Mouse (Mus musculus) kidney, postnatal 4 days (tissue): ENCODE measurements around the gene Stx3.

Source experiments
- DNase-seq, 2 experiments: peaks; one replicate each; pipeline ENCODE4 v3.0.0; 2021; ENCODE audit warnings: mixed read lengths in 2 of 2

The Stx3 gene

DNA sequence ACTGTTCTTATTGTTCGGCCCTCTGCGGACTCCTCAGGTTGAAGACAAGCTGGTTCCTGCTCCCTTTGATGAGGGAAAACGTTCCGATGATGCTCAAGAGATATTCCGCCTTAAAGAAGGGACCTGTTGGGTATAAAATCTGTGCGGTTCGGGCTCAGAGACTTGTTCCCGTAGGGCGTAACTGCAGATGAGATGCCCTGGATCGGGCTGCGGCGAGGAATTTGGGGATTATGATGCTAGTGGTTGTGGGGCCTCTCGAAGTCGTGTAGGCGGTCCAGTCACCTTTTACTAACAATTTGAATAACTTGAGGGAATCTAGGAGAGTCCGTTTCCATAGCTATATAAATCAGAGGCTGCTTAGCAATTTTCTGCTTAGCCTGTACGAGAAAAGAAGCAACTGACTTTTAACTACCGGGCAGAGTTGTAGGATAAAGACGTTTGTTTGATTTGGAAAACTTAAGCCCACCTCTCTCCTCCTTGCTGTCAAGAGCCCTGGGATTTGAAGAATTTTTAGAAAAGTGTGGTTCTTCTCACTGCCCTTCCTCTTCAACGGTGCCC is at the start of gene Stx3:
Gene Stx3 (minus strand): TSS at position 261 of the 558 bp plus-strand sequence.
- no peak for DNase-seq

DNA sequence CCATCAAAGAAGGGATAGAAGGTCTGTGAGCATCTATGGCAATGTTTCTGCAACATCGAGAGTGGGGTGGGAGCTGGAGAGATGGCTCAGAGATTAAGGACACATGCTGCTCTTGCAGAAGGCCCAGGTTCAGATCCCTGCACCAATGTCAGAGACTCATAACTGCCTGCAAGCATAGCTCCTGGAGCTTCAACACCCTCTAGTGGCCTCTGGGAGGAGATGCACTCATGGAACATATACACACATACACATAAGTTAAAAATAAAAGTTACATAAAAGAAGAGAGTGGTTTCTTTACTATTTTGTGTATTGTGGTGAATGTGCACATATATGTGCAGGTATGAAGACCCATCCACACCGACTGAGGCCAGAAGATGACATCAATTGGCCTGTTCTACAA is 48.6 kb upstream of the Stx3 start:
- no peak for DNase-seq

DNA sequence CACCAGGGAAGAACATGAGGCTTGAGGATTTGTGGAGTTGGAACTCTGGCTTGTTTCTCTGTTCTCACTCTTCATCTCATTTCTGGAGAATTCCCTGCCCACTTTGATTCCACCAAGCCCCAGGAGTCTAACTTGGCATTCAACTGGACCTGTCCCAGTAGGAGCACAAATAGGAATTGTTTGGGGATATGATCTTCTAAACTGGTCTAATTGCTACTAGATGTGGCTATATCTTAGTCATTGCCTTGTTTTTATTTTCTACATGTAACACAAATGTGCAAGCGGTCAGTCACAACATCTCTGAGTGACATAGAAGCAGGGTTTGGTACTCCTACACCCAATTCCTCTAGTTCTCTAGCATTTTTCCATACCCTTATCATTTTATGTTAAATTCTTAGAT is 41.8 kb upstream of the Stx3 start, which contains the start of gene Olfr1418:
Gene Olfr1418 (minus strand): TSS at position 101 of the 400 bp plus-strand sequence.
- DNase-seq = no peak

DNA sequence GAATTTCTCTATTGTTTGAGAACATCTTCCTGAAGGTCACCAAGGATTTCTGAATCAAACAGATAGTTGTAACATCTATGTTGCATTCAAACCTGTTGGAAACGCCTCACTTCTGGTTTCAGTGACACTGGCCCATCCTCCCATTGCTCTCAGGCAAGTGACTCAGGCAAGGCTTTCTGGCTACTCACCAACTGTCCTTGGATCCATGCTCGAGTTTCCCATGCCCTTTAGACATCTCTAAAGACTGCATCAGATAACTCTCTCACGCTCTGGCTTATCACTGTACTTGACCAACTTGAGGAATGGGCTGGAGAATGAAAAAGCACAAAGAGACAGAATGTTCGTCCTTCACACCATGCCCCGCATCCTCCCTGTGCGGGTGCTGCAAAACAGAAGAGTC is 37.3 kb upstream of the Stx3 start:
- no peak for DNase-seq

DNA sequence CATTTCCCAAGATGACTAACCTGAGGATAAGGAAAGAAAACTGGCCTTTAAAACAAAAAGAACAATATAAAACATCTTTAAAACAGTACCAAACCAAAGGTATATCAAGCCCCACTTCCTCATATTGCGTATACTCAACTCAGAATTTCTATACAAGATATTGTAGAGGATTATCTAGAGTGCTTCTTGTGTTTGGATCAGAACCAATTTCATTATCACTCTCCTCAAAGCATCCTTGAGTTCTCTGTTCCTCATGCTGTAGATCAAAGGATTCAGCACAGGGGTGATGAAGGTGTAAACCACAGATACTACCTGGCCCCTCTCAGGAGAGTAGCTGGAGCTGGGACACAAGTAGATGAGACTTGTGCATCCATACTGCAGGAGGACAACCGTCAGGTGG is 35.6 kb upstream of the Stx3 start:
- no peak for DNase-seq

DNA sequence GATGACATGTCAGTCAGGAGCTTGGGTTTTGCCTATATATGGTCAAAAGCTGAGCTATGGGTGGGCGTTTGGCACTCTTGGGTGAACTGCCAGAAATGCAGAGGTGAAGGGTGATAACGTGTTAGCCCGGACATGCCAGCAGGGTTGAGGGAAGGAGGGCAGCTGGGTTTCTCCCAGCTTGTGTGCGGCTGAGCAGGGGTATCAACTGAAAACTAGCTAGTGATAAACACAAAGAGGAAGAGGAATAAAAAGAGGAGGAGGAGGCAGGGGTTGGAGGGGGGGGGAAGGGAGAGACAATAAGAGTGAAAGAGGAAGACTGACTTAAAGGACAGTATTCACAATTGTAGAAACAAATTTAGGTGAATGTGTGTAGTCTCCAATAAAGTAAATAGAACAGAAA is 33.4 kb upstream of the Stx3 start:
- no peak for DNase-seq

DNA sequence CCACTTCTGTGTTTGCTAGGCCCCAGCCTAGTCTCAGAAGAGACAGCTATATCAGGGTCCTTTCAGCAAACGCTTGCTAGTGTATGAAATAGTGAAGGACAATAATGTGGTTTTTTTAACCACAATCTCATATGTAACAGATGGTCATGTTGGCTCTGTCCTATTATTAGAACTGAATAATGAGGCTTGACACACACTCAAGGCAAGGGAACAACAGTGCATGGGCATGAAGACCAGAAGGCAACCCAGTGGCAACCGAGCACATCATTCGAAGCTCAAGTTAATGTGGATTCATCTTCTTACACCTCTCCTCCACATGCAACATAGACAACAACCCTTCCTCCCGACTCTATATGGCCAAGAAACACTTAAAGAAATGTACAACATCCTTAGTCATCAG is 27.1 kb upstream of the Stx3 start:
- no peak for DNase-seq

DNA sequence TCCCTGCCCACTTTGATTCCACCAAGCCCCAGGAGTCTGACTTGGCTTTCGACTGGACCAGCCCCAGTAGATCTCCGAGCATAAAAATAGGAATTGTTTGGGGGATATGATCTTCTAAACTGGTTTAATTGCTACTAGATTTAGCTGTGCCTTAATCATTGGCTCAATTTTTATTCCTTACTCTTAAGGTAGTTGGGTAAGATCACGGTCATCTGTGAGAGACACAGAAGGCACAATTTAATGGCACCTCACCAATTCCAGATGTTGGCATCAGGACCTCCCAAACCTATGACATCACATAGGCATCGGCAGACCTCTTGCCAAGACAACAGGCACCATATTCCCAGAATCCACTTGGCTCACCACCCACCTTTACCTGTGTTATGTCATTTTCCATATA is 19.9 kb upstream of the Stx3 start, which contains the start of gene Olfr1417:
Gene Olfr1417 (minus strand): TSS at position 101 of the 400 bp plus-strand sequence.
- DNase-seq = no peak

DNA sequence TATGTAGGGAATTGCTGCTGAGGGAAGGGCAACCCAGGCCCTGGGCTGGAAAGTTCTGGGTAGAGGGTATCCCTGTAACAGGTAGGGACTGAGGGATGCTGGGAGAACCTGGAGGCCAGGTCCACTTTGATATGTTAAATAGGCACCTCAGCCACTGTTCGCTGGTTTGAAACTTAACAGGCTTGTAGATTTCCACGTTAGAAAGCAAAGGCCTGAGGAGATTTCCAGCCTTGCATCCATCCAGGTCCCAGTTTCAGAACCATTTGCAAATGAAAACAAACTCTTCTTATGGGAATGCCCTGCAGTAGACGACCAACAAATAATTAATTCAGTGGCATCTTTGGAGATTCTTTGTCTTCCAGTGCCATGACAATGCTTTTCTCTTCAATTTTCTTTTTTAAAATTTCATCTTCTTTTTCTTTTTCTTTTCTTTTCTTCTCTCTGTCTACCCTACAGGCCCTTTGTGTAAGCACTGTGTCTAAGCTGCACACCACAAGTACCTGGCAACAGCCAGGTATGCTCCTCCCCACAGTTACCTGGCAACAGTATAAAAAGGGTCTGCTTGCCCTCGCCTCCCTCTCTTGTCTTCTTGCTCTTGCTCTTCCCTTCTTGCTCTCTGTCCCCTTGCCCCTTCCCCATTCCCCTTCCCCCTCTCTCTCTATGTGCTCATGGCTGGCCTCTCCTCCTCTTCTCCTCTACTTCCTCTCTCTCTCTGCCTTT is 4.3 kb upstream of the Stx3 start:
- DNase-seq = no peak

DNA sequence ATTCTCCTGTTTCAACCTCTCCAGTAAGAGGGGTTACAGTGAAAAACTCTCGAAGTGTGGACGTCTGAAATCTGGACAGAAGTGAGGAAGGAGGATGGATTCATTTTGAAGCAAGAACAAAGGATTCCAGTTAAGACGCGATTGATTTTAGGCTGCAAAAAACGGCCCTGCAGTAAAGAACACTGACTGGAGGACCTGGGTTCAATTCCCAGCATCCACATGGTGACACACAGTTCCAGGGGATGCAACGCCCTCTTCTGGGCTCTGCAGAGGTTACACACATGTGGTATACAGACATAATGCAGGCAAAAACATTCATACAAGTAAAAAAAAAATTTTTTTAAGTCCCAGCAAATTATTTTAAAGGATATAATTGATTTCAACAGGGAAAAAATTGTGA is 1.0 kb upstream of the Stx3 start:
- DNase-seq = peak; percentile 23 to 54

DNA sequence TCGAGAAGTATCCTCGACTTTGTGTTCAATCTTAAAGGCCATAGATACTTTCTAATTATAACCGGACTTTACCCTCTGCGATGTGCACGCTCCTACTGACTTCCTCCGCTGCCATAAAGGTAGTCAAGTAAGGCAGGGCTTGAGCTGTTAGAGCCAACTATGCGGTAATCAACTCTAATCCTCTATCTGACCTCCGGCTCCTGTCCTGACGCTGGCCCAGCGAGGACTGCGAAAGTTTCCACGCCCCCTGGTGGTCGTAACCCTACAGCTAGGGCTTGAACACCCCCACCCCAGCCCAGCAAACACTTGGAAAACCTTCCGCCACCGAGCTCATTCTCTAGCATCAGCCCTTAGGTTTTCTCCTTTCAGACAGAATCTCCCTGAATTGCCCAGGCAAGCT is 597 bp upstream of the Stx3 start:
- peak; percentile 95 for DNase-seq

DNA sequence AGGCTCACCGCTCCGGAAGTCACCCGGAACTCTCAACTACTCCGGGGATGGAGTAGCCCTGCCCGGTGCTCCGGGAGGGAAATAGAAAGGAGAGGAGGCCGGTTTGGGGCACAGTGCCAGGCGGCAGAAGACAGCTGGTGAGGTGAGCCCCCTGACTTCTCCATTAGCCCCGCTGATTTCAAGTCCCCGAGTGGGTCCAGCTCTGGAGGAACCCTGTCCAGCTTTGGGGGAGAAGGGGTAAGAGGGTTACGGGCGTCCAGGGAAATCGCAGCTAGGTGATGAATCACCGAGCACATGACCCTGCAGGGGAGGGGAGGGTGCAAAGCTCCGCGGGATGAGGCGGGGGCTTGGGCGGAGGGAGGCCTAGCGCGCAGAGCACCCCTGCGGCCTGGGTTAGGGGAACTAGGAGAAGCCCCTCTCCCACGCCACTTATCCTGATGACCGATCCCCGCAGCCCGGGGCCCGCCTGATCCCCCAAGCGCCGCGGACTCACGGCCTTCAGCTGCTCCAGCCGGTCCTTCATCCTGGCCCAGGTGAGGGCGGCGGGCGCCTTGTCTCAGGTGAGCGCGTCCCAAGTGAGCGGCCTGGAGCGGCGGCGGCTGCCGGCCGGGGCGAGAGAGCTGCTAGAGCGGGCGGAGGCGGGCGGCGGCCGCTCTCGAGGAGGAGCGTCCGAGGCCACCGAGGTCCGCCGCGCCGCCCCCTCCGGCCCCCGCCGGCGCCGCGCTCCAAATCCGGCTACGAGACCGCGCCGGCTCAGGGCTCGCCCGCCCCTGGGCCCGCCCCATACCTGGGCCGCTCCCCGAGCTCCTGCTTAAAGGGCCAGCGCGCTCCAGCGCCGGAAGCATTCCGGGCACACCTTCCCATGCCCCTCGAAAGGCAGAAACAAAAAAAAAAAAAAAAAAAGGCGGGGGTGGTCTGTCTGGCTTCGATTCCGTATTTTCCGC is 732 bp downstream of the Stx3 start:
- peak; percentile 75 to 83 for DNase-seq

DNA sequence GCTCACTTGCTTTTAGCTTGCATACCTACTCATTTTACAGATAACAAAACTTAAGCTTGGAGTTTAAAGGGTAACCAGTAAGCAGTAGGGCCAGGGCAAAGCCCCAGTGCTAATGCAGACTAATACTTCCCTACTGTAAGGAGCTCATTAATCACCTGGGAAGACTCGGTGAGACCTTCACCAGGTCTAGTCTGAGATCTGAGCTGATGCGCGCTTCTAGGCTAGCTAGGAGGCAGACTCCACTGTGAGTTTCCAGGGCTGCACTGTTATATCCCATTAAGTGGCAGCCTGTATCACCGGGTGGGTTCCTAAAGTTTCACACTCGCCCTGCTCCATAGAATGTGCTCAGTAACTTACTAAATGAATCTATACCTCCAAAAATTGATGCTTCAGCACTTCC is 1.6 kb downstream of the Stx3 start:
- peak in 1 of 2 experiments; percentile 6 for DNase-seq

DNA sequence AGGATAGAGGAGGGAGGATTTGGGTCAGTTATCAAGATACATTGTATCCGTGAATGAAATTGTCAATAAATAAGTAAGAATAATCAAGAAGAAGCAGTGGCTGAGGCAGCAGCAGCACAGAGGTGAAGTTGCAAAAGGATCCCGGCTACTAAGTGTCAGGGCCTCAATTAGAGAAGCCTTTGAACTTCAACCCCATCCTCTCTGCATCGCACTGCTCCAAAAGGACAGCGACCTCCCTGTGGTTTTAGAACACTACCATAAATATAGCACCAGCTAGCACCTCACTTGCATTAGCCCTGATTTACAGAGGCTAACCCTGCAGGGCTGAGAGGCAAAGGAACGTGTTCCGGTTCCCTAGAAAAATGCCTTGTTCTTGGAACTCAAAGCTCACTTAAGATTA is 2.5 kb downstream of the Stx3 start:
- peak in 1 of 2 experiments; percentile 9 for DNase-seq

DNA sequence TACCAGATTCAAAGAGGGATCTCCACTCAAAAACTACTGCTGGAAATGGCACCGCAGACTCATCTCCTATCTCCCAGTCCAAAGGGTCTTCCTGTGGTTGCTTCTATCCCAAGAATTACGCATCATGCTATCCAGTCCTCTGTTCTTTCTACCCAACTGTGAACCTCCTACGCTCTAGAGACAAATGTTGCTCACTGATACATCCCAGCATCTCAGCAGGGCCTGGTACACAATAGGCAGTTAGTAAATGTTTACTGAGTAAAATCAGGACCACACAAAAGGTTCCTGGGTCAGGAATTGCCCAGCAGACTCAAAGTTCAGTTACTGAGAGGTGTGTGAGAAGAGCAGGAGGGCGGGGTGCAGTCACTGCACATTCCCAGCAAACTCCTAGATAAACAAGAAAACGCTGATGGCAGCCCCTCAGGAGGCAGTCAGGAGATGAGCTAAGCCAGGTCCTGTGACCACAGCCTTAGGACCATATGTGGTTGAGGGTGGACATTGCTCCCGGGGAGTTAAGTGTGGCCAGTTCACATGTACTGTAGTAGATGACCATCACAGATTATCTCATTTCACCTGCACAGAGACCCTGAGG is 4.4 kb downstream of the Stx3 start:
- DNase-seq = peak; percentile 16 to 50

DNA sequence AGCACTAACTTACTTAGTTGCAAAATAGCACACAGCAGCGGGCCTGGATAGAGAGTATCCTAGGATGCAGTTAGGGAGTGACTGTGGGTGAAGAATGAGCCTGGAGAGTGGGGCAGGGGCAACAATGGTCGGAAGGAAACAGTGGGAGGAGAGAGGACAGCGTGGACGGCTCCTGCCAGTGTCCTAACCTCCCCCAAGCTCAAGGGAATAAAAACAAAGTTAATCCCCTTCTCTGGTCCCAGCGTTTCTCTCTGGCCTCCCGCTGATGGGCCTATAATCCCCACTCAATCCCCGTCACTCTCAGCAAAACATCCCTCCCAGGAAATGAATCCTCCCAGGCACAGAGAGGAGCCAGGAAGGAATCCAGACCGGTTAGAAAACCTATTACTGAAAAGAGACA is 5.6 kb downstream of the Stx3 start:
- peak; percentile 27 to 42 for DNase-seq

DNA sequence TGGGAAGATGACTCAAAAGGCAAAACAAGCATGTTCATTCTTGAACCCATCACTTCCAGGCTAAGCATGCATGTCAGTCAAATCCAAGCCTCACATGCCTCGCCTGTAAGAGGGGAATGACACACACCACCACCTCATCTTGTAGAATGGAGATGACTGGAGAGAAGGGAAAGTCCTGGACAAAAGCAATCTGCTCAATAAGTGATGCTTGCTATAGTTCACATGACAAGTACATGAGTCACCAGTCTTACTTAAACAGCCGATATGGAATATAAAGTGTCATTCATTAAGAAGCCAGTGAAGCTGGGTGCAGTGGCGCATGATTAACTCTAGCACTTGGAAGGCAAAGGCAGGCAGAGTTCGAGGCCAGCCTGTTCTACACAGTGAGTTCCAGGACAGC is 6.1 kb downstream of the Stx3 start:
- DNase-seq = no peak

DNA sequence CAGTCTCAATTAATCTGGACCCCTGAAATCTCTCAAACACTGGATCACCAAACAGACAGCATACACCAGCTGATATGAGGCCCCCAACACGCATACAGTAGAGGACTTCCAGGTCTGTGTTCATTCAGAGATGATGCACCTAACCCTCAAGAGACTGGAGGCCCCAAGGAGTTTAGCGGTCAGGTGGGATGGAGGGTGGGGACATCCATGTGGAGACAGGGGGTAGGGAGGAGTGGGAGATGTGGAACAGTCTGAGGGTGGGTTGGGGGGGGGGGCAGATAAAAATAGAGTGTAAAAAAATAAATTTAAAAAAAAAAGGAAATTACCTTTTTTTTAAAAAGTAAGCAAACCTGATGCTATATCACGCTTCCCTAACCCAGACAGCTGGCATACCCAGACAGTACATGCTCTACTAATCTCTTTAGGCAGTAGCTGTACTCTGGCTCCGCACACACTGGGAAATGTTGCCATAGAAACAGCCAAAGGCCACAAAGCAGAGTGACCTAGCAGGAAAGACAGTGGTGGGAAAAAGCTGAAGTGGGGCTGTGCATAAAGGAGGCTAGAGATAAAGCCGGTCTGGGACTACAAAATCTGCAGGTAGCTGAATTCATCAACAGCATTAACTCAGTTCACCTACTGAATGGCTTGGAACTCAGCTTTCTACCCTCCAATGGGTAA is 7.4 kb downstream of the Stx3 start:
- peak; percentile 41 to 54 for DNase-seq

DNA sequence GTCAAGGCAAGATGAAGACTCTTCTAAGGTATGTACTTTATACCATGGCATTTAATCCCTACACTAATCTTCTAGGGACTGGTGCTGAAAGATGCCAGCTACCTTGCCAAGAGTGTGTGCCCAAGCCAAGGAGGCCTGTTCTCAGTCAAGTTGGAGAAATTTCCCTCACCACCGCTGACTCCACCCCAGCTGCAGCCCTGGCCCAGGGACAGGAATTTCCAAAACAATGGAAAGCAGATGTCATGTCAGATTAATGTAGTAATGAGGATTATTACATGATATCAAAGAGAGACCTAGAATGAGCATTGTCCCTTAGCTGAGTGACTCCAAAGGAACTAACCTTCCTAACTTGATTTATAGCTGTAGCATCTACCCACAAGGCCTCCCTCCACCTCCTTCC is 8.3 kb downstream of the Stx3 start:
- peak; percentile 31 to 43 for DNase-seq

DNA sequence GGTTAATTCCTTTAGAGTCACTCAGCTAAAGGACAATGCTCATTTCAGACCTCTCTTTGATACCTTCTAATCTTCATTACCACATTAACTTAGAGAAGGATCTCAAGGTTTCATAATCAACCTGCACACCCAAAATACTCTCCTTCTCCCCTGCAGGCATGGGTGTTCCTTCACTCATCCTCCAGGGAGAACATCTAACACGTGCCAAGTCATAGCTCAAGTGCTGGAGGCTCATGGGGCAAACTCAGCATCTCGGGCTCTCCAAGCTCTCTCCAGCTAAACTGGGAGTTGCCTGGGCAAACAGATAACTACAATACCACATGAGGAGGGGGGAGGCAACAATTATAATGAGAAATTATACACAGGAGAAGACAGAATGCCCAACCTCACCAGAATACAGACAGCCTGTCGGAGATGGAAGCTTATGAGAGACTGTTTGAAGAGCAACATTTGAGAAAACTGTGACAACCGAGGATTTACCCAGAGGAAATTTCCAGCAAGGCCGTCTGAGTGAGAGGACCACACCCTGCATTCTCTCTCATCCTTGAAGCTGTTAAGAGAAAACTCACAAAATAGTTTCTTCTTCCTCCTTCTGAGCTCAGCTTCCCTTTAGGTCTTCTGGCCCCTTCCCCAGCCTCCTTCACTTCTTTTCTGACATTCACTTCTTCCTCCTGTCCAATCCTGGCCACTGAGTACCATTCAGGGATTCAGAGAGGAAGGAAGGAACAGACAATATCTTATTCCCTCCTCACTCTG is 9.0 kb downstream of the Stx3 start:
- no peak for DNase-seq

DNA sequence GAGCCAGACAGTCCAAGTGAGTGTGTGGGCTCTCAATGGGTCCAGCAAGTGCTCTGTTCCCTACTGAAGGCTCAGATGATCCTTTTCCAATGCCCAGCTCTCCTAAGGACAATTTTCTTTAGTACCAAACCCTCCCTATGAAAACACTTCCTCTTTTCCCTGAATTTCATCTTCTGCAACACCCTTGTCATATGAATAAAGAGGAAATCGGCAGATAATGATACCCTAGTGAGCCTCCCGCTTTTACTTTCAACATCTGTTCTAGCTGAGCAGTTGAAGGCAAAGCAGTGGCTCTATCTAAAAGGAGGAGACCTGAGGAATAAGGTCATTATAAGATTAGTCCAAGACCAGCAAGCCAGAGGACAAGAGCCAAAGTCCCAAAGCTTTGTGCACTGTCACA is 10.8 kb downstream of the Stx3 start:
- DNase-seq = no peak

DNA sequence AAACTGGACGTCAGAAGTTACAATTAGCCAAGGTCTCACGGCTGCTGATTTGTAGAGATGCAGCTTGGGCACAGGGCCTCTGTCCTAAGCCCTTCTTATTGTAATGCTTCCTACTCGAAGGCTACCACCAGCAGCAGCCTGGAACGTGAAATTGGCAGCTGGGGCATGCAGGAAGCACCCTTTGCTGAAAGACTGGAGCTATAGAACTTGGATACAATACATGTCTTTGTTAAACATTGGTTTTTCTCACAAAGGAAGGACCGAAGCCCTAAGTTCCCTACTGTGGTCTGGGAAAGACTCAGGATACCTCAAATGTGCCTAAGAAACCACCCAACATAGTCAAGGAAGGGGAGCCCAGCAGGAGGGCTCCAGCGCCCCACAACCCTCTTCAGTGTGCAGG is 11.4 kb downstream of the Stx3 start:
- no peak for DNase-seq
